Mouse (Mus musculus): Measurements from ENCODE around the gene Gm19402. TPM values are rescaled to one million over a fixed set of nuclear protein-coding genes. Genes with fewer than 3 reads are reported as not detected.

Gm19402 gene
- not detected for polyA plus RNA-seq (2014; fragmentation: Illumina TruSeq; extraction: RNeasy Lipid Tissue Mini Kit (QIAGEN cat#74804); ENCODE audit: low read depth, low replicate concordance)

GRCm38 (mm10) chr10:77690356-77690807 is at the start of gene Gm19402:
Gene Gm19402, minus strand, starts transcription at chr10:77690757.

GRCm38 (mm10) chr10:77726186-77726585 is 35.6 kb upstream of the Gm19402 start, which contains the start of gene Gm10100:
Gene Gm10100, plus strand, starts transcription at chr10:77726486.

GRCm38 (mm10) chr10:77720299-77720698 is 29.7 kb upstream of the Gm19402 start, which contains the start of gene Krtap12-1:
Gene Krtap12-1, plus strand, starts transcription at chr10:77720599.

GRCm38 (mm10) chr10:77715507-77715906 is 24.9 kb upstream of the Gm19402 start, which contains the start of gene Gm10142:
Gene Gm10142, plus strand, starts transcription at chr10:77715807.

GRCm38 (mm10) chr10:77711157-77711556 is 20.6 kb upstream of the Gm19402 start, which contains the start of gene Gm10024:
Gene Gm10024, plus strand, starts transcription at chr10:77711457.

GRCm38 (mm10) chr10:77706326-77706725 is 15.8 kb upstream of the Gm19402 start, which contains the start of gene Gm10272:
Gene Gm10272, plus strand, starts transcription at chr10:77706626.

GRCm38 (mm10) chr10:77697133-77697532 is 6.6 kb upstream of the Gm19402 start, which contains the start of gene Gm9508:
Gene Gm9508, minus strand, starts transcription at chr10:77697233.

GRCm38 (mm10) chr10:77685895-77686664 is 4.5 kb downstream of the Gm19402 start, which contains the start of gene Tspear:
Gene Tspear, plus strand, starts transcription at chr10:77686569.

Other genes starting within 250 kb of the Gm19402 start
- gene Fam207a, start 175.0 kb downstream of the Gm19402 start, polyA plus RNA-seq (2014; fragmentation: Illumina TruSeq; extraction: RNeasy Lipid Tissue Mini Kit (QIAGEN cat#74804); ENCODE audit: low read depth, low replicate concordance): 0.70 TPM
- 2.5 TPM for gene Itgb2, start 160.5 kb downstream of the Gm19402 start, polyA plus RNA-seq (2014; fragmentation: Illumina TruSeq; extraction: RNeasy Lipid Tissue Mini Kit (QIAGEN cat#74804); ENCODE audit: low read depth, low replicate concordance)
- 126 TPM for gene Pttg1ip, start 109.0 kb downstream of the Gm19402 start, polyA plus RNA-seq (2014; fragmentation: Illumina TruSeq; extraction: RNeasy Lipid Tissue Mini Kit (QIAGEN cat#74804); ENCODE audit: low read depth, low replicate concordance)
- 72.3 TPM for gene Sumo3, start 84.7 kb downstream of the Gm19402 start, polyA plus RNA-seq (2014; fragmentation: Illumina TruSeq; extraction: RNeasy Lipid Tissue Mini Kit (QIAGEN cat#74804); ENCODE audit: low read depth, low replicate concordance)
- gene Gm49325, start 84.6 kb downstream of the Gm19402 start, polyA plus RNA-seq (2014; fragmentation: Illumina TruSeq; extraction: RNeasy Lipid Tissue Mini Kit (QIAGEN cat#74804); ENCODE audit: low read depth, low replicate concordance): 6.2 TPM
- gene Ube2g2, start 68.5 kb downstream of the Gm19402 start, polyA plus RNA-seq (2014; fragmentation: Illumina TruSeq; extraction: RNeasy Lipid Tissue Mini Kit (QIAGEN cat#74804); ENCODE audit: low read depth, low replicate concordance): 11.6 TPM
- gene Tspear, start 4.2 kb downstream of the Gm19402 start, polyA plus RNA-seq (2014; fragmentation: Illumina TruSeq; extraction: RNeasy Lipid Tissue Mini Kit (QIAGEN cat#74804); ENCODE audit: low read depth, low replicate concordance): not detected
- not detected for gene Gm9508, start 6.5 kb upstream of the Gm19402 start, polyA plus RNA-seq (2014; fragmentation: Illumina TruSeq; extraction: RNeasy Lipid Tissue Mini Kit (QIAGEN cat#74804); ENCODE audit: low read depth, low replicate concordance)
- not detected for gene Gm10272, start 15.9 kb upstream of the Gm19402 start, polyA plus RNA-seq (2014; fragmentation: Illumina TruSeq; extraction: RNeasy Lipid Tissue Mini Kit (QIAGEN cat#74804); ENCODE audit: low read depth, low replicate concordance)
- not detected for gene Gm10024, start 20.7 kb upstream of the Gm19402 start, polyA plus RNA-seq (2014; fragmentation: Illumina TruSeq; extraction: RNeasy Lipid Tissue Mini Kit (QIAGEN cat#74804); ENCODE audit: low read depth, low replicate concordance)
- not detected for gene Gm10142, start 25.1 kb upstream of the Gm19402 start, polyA plus RNA-seq (2014; fragmentation: Illumina TruSeq; extraction: RNeasy Lipid Tissue Mini Kit (QIAGEN cat#74804); ENCODE audit: low read depth, low replicate concordance)
- not detected for gene Krtap12-1, start 29.8 kb upstream of the Gm19402 start, polyA plus RNA-seq (2014; fragmentation: Illumina TruSeq; extraction: RNeasy Lipid Tissue Mini Kit (QIAGEN cat#74804); ENCODE audit: low read depth, low replicate concordance)
- gene Gm10100, start 35.7 kb upstream of the Gm19402 start, polyA plus RNA-seq (2014; fragmentation: Illumina TruSeq; extraction: RNeasy Lipid Tissue Mini Kit (QIAGEN cat#74804); ENCODE audit: low read depth, low replicate concordance): not detected
- not detected for gene Gm18596, start 51.9 kb upstream of the Gm19402 start, polyA plus RNA-seq (2014; fragmentation: Illumina TruSeq; extraction: RNeasy Lipid Tissue Mini Kit (QIAGEN cat#74804); ENCODE audit: low read depth, low replicate concordance)
- gene Gm9736, start 60.6 kb upstream of the Gm19402 start, polyA plus RNA-seq (2014; fragmentation: Illumina TruSeq; extraction: RNeasy Lipid Tissue Mini Kit (QIAGEN cat#74804); ENCODE audit: low read depth, low replicate concordance): not detected
- gene Gm3233, start 68.9 kb upstream of the Gm19402 start, polyA plus RNA-seq (2014; fragmentation: Illumina TruSeq; extraction: RNeasy Lipid Tissue Mini Kit (QIAGEN cat#74804); ENCODE audit: low read depth, low replicate concordance): not detected
- not detected for gene Gm3238, start 80.6 kb upstream of the Gm19402 start, polyA plus RNA-seq (2014; fragmentation: Illumina TruSeq; extraction: RNeasy Lipid Tissue Mini Kit (QIAGEN cat#74804); ENCODE audit: low read depth, low replicate concordance)
- gene Gm7138, start 86.2 kb upstream of the Gm19402 start, polyA plus RNA-seq (2014; fragmentation: Illumina TruSeq; extraction: RNeasy Lipid Tissue Mini Kit (QIAGEN cat#74804); ENCODE audit: low read depth, low replicate concordance): not detected
- not detected for gene Gm3250, start 91.8 kb upstream of the Gm19402 start, polyA plus RNA-seq (2014; fragmentation: Illumina TruSeq; extraction: RNeasy Lipid Tissue Mini Kit (QIAGEN cat#74804); ENCODE audit: low read depth, low replicate concordance)
- gene Gm7137, start 97.4 kb upstream of the Gm19402 start, polyA plus RNA-seq (2014; fragmentation: Illumina TruSeq; extraction: RNeasy Lipid Tissue Mini Kit (QIAGEN cat#74804); ENCODE audit: low read depth, low replicate concordance): not detected
- gene Gm9639, start 104.3 kb upstream of the Gm19402 start, polyA plus RNA-seq (2014; fragmentation: Illumina TruSeq; extraction: RNeasy Lipid Tissue Mini Kit (QIAGEN cat#74804); ENCODE audit: low read depth, low replicate concordance): not detected
- not detected for gene Gm19668, start 108.4 kb upstream of the Gm19402 start, polyA plus RNA-seq (2014; fragmentation: Illumina TruSeq; extraction: RNeasy Lipid Tissue Mini Kit (QIAGEN cat#74804); ENCODE audit: low read depth, low replicate concordance)
- not detected for gene Gm9507, start 121.1 kb upstream of the Gm19402 start, polyA plus RNA-seq (2014; fragmentation: Illumina TruSeq; extraction: RNeasy Lipid Tissue Mini Kit (QIAGEN cat#74804); ENCODE audit: low read depth, low replicate concordance)
- gene Gm2696, start 123.9 kb upstream of the Gm19402 start, polyA plus RNA-seq (2014; fragmentation: Illumina TruSeq; extraction: RNeasy Lipid Tissue Mini Kit (QIAGEN cat#74804); ENCODE audit: low read depth, low replicate concordance): not detected
- gene Krtap10-4, start 136.3 kb upstream of the Gm19402 start, polyA plus RNA-seq (2014; fragmentation: Illumina TruSeq; extraction: RNeasy Lipid Tissue Mini Kit (QIAGEN cat#74804); ENCODE audit: low read depth, low replicate concordance): not detected
- not detected for gene Krtap10-10, start 145.2 kb upstream of the Gm19402 start, polyA plus RNA-seq (2014; fragmentation: Illumina TruSeq; extraction: RNeasy Lipid Tissue Mini Kit (QIAGEN cat#74804); ENCODE audit: low read depth, low replicate concordance)
- gene Gm36176, start 156.0 kb upstream of the Gm19402 start, polyA plus RNA-seq (2014; fragmentation: Illumina TruSeq; extraction: RNeasy Lipid Tissue Mini Kit (QIAGEN cat#74804); ENCODE audit: low read depth, low replicate concordance): not detected
- not detected for gene Gm10318, start 162.1 kb upstream of the Gm19402 start, polyA plus RNA-seq (2014; fragmentation: Illumina TruSeq; extraction: RNeasy Lipid Tissue Mini Kit (QIAGEN cat#74804); ENCODE audit: low read depth, low replicate concordance)
- not detected for gene Gm3285, start 171.2 kb upstream of the Gm19402 start, polyA plus RNA-seq (2014; fragmentation: Illumina TruSeq; extraction: RNeasy Lipid Tissue Mini Kit (QIAGEN cat#74804); ENCODE audit: low read depth, low replicate concordance)
- 1.7 TPM for gene Lrrc3, start 211.8 kb upstream of the Gm19402 start, polyA plus RNA-seq (2014; fragmentation: Illumina TruSeq; extraction: RNeasy Lipid Tissue Mini Kit (QIAGEN cat#74804); ENCODE audit: low read depth, low replicate concordance)